Comparison of ENCODE assay signal across 8 mouse cellular contexts in genomic region chr13:51418942-51419451, GRCm38 (mm10). TPM values are rescaled to one million over a fixed set of nuclear protein-coding genes. Genes with fewer than 3 reads are reported as not detected.
A peak's percentile ranks its signal among the peaks of the same experiment; 100 is the strongest.
DNase-seq lines count a peak whose midpoint lies in the region; ATAC-seq and TF ChIP-seq lines count a peak whose summit lies in the region.

No protein-coding gene starts in this region.

- peaks cover 77% of the 10 kb centered on the region for H3K36me3 ChIP-seq in embryonic facial prominence, embryonic 13.5 days
- H3K36me3 ChIP-seq in hindbrain, embryonic 10.5 days = peaks cover 28% of the 10 kb centered on the region
- no peaks in the 10 kb centered on the region for H3K36me3 ChIP-seq in midbrain, embryonic 14.5 days (ENCODE audit: control insufficient read depth, insufficient read depth, low read length)

- ATAC-seq in embryonic facial prominence, embryonic 13.5 days (ENCODE audit: insufficient number of reproducible peaks, insufficient read depth, low FRiP score, low TSS enrichment, low read depth) = no peak
- ATAC-seq in midbrain, embryonic 14.5 days (ENCODE audit: low FRiP score, low TSS enrichment) = peak; percentile 19; the same call in 1 of the 2 replicates

- no peak overlapping the region for H3K9ac ChIP-seq in embryonic facial prominence, embryonic 13.5 days
- no peak overlapping the region; the same call in 1 of the 2 replicates for H3K9ac ChIP-seq in midbrain, embryonic 14.5 days (replicated peaks; ENCODE audit: low read length)

- WGBS in embryonic facial prominence, embryonic 13.5 days = 81% methylated on average over 19 of the region's 19 CpGs
- WGBS in hindbrain, embryonic 10.5 days = 79% methylated on average over 19 of the region's 19 CpGs
- 80% methylated on average over 19 of the region's 19 CpGs for WGBS in midbrain, embryonic 14.5 days

- TF ChIP-seq CTCF in layer of hippocampus, adult 2 months (conservative IDR thresholded peaks at IDR 0.05) = no peak

- DNase-seq in layer of hippocampus, adult 2 months (ENCODE audit: low spot score in 2 of 2) = no peak
- DNase-seq in layer of hippocampus, postnatal 14 days (ENCODE audit: low spot score in 2 of 2) = no peak
- DNase-seq in hindbrain, embryonic 10.5 days (ENCODE audit: low spot score) = no peak
- DNase-seq in midbrain, embryonic 14.5 days = no peak
- DNase-seq in natural killer cell, adult 2 months (ENCODE audit: low spot score in 2 of 2) = no peak
- no peak for DNase-seq in thymus, postnatal 4 days
- DNase-seq in adrenal gland, adult 2 months = no peak

- H3K4me1 ChIP-seq in embryonic facial prominence, embryonic 13.5 days = peaks cover 35% of the 10 kb centered on the region
- H3K4me1 ChIP-seq in hindbrain, embryonic 10.5 days (replicated peaks) = peaks cover 27% of the 10 kb centered on the region
- H3K4me1 ChIP-seq in midbrain, embryonic 14.5 days (ENCODE audit: control insufficient read depth, insufficient read depth, low read length) = peaks cover 14% of the 10 kb centered on the region

- no peaks in the 10 kb centered on the region for H3K27me3 ChIP-seq in embryonic facial prominence, embryonic 13.5 days
- H3K27me3 ChIP-seq in hindbrain, embryonic 10.5 days (ENCODE audit: insufficient read depth, poor library complexity, severe bottlenecking) = no peaks in the 10 kb centered on the region
- no peaks in the 10 kb centered on the region for H3K27me3 ChIP-seq in midbrain, embryonic 14.5 days (ENCODE audit: control insufficient read depth, insufficient read depth, low read length)

- peak overlapping the region; percentile 86 for H3K27ac ChIP-seq in layer of hippocampus, adult 2 months
- no peak overlapping the region for H3K27ac ChIP-seq in embryonic facial prominence, embryonic 13.5 days
- peak overlapping the region; percentile 89 for H3K27ac ChIP-seq in hindbrain, embryonic 10.5 days
- H3K27ac ChIP-seq in midbrain, embryonic 14.5 days (replicated peaks; ENCODE audit: low read depth, low read length) = no peak overlapping the region

- peak overlapping the region; percentile 48 for H3K4me3 ChIP-seq in layer of hippocampus, adult 2 months
- no peak overlapping the region for H3K4me3 ChIP-seq in embryonic facial prominence, embryonic 13.5 days
- peak overlapping the region; percentile 39; the same call in 1 of the 2 replicates for H3K4me3 ChIP-seq in hindbrain, embryonic 10.5 days
- H3K4me3 ChIP-seq in midbrain, embryonic 14.5 days (replicated peaks; ENCODE audit: low read depth, low read length) = no peak overlapping the region

- peak overlapping the region; percentile 30; the same call in 1 of the 2 replicates for H3K4me2 ChIP-seq in embryonic facial prominence, embryonic 13.5 days
- H3K4me2 ChIP-seq in midbrain, embryonic 14.5 days (ENCODE audit: low read length) = peak overlapping the region; percentile 47

- H3K9me3 ChIP-seq in embryonic facial prominence, embryonic 13.5 days = 0 out of 2 replicates have a peak, but pooled peaks cover 3% of the 10 kb centered on the region
- H3K9me3 ChIP-seq in hindbrain, embryonic 10.5 days = peaks cover 13% of the 10 kb centered on the region
- 0 out of 2 replicates have a peak, but pooled peaks cover 5% of the 10 kb centered on the region for H3K9me3 ChIP-seq in midbrain, embryonic 14.5 days (ENCODE audit: control insufficient read depth, low read length)

RNA-seq across cellular contexts. Expression of gene S1pr3, which starts 10.6 kb away (rescaled TPM):
- total RNA-seq in layer of hippocampus, adult 2 months (2021) = 1 to 10 TPM; 5.2 to 5.4 TPM
- total RNA-seq in layer of hippocampus, postnatal 14 days (2021) = 1 to 10 TPM; 6.8 to 7.7 TPM
- 147 and 152 TPM in 2 replicates for polyA plus RNA-seq in embryonic facial prominence, embryonic 13.5 days (2015; fragmentation: Nextera tagmentation; extraction: Ambion mirVana)
- polyA plus RNA-seq in hindbrain, embryonic 10.5 days (2016; fragmentation: Nextera tagmentation; extraction: Ambion mirVana) = 48.0 and 50.6 TPM in 2 replicates
- 6.1 and 12.8 TPM in 2 replicates for polyA plus RNA-seq in midbrain, embryonic 14.5 days (2014; fragmentation: Nextera tagmentation; extraction: Ambion mirVana)
- 10 to 100 TPM; 13.3 to 24.5 TPM for total RNA-seq in adrenal gland, adult 2 months (2021)
- polyA plus RNA-seq in adrenal gland, adult 2 months (2012; rRNA removed) = 6.3 and 6.6 TPM in 2 replicates

Comparison
In these comparisons a context has a peak if more than half of its experiments do, and no peak if none do; other contexts are left out.
1. H3K27ac ChIP-seq: peak in layer of hippocampus, adult 2 months (single experiment) and hindbrain, embryonic 10.5 days (single experiment); none in embryonic facial prominence, embryonic 13.5 days (single experiment) and midbrain, embryonic 14.5 days (single experiment).
2. H3K4me3 ChIP-seq: peak in layer of hippocampus, adult 2 months (single experiment) and hindbrain, embryonic 10.5 days (single experiment); none in embryonic facial prominence, embryonic 13.5 days (single experiment) and midbrain, embryonic 14.5 days (single experiment).